Mouse (Mus musculus) 416B (cell line): ENCODE data around the gene Ifng.

Source experiments
- DNase-seq: peaks from one replicate; pipeline ENCODE4 v3.0.0; 2011; ENCODE audit warnings: low read depth

Ifng gene

DNA sequence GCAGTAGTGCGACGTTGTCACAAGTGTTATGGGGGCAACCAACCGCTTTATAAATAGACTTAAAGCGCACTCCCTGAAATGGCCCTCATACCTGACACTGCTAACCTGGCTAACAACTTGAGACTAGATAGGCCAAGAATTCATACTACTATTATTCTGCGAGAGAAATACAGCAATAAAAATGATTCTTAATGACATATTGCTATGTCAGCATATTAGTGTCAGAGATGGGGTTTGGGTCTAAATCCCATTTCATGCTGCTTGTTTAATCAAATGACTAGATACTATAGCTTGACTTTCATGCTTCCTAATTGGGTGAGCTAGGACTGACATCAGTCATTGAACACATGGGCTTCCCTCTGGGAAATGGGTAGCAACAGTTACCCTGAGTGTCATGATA lies 39.3 kb downstream of the Ifng start:
- no peak for DNase-seq

DNA sequence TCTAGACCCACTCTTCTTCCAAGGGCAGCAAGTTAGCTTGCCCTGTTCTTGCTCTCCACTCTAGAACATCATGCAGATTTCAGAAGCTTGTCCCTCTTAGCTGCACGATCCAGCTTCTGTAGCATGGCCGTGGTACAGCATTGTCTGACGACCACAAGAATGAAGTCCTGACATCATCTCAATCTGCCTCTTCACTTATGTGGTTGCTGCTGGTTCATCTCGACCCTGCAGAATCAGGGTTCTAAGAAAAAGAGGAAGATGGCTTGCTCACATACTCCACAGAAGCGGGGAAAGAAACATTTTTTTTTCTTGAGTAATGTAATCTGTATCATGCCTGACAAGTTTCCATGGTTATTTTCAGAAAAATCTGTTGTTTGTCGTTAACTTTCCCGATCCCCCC lies 39.9 kb downstream of the Ifng start:
- DNase-seq, result peak; percentile 8

DNA sequence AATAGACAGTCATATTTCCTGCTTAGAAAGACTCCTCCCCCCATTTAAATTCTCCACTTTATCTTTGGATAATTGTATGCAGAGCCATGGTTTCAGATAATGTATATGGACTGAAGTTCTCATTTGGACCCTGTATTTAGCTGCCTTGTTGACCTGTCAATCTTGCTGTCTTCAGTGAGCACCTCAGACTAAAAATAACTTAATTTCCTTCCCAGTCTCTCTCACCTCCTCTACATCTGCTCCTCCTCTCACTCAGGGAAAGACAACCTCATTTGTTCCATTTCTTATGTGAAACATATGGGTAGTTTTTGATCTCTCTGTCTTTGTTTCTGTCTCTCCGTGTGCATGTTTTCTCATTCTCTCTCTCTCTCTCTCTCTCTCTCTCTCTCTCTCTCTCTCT lies 53.3 kb downstream of the Ifng start:
- DNase-seq, result no peak

DNA sequence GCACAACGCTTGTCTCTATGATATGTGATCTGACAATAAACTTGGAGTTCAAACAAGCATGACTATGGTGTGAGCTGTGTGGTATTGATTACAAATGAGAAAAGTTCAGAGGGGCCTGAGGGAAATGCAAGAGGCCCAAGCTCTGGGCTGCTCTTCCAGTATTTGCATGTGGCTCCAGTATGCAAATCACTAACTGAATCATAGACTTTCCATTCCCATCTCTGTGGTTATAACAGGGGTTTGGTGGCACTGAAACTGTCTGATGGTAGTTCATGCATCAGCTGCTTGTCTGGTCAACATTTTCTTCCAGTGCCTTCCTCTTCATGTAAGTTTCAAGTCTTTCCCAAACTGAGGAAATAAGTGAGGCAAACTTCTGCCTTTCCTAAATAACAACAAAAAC lies 54.5 kb downstream of the Ifng start:
- DNase-seq, result no peak
